Mouse (Mus musculus) kidney, embryonic 14.5 days (tissue): ENCODE measurements at regions not wholly inside any gene's neighbourhood (a gene's known extent, or its start where the extent isn't known, plus 50 kb on each side); places are given as distances from the start of the nearest gene placed in this dataset.

Experiments
- ATAC-seq: fragments of 200-750 bp; cut with Nextera tagmentation; 2 replicates; pipeline ENCODE4 v1.8.0; 2017; ENCODE audit warnings: moderate number of reproducible peaks, mild to moderate bottlenecking, moderate TSS enrichment, moderate library complexity; ENCODE audit not compliant: low FRiP score, low TSS enrichment
- H3K27ac ChIP-seq: fragments of 300-500 bp; sonication (generic); 2 replicates; pipeline ENCODE4 v1.5.1; 2014; ENCODE audit warnings: low read depth, mild to moderate bottlenecking, low read length, moderate library complexity, mixed read lengths
- H3K27me3 ChIP-seq: fragments of 300-500 bp; sonication (generic); 2 replicates; pipeline ENCODE4 v1.6.1; 2014; ENCODE audit warnings: mild to moderate bottlenecking, low read length; ENCODE audit not compliant: control insufficient read depth, insufficient read depth
- H3K36me3 ChIP-seq: fragments of 300-500 bp; sonication (generic); 2 replicates; pipeline ENCODE4 v1.6.1; 2014; ENCODE audit warnings: low read length, mixed read lengths; ENCODE audit not compliant: control insufficient read depth, insufficient read depth
- H3K4me1 ChIP-seq: fragments of 300-500 bp; sonication (generic); 2 replicates; pipeline ENCODE4 v1.6.1; 2014; ENCODE audit warnings: low read length, mixed read lengths; ENCODE audit not compliant: control insufficient read depth, insufficient read depth
- H3K4me2 ChIP-seq: fragments of 300-500 bp; sonication (generic); replicated peaks from 2 replicates; pipeline ENCODE4 v1.6.1; 2014; ENCODE audit warnings: low read depth, mild to moderate bottlenecking, low read length
- H3K4me3 ChIP-seq: fragments of 300-500 bp; sonication (generic); 2 replicates; pipeline ENCODE4 v1.5.1; 2014; ENCODE audit warnings: mild to moderate bottlenecking, low read length
- H3K9ac ChIP-seq: fragments of 300-500 bp; sonication (generic); 2 replicates; pipeline ENCODE4 v1.6.1; 2014; ENCODE audit warnings: low read depth, mild to moderate bottlenecking, low read length, moderate library complexity
- H3K9me3 ChIP-seq: fragments of 300-500 bp; sonication (generic); 2 replicates; pipeline ENCODE4 v1.6.1; 2016; ENCODE audit warnings: low read length; ENCODE audit not compliant: control insufficient read depth
- WGBS: fragments of 180-500 bp; shearing (Covaris S2); extraction: QIAGEN DNeasy Blood & Tissue Kit; methylation state at CpG from one replicate; pipeline ENCODE4 v1.1.7; 2014; 5-methylcytosine and 5-hydroxymethylcytosine counted together

DNA sequence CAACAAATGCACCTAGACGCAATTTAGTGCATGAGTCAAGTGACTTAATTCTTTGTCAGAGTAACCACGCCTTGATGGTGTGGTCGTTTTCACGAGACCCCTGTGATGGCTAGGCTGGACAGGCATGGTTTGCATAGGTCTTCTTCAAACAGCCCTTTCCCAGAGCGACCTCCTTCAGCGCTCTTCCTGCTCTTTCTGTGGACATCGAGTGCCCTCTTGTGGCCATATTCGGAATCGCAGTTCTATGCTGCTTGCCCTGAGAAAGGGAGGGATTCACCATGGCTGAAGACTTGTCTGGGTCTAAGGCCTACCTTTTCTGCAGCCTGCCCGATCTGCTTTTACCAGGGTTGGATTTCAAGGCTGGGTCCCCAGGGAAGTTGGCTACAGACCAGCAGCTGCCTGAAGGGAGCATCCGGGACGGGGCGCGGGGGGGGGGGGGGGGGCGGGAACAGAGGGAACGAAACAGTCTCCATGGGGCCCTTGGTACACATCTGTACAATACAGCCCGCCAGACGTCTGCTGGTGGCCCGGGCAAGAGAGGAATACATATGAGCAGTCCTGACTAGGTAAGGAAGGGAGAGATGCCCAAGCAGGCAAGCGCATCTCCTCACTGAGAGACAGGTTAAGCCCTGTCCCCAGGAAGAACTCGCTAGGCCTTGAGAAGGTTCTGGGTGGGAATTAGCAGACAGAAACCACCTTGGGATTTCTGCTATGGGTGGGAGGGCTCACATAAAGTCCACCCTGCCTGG is 415.6 kb downstream of the Zfp536 start:
- H3K4me1 ChIP-seq: peaks cover 5% of the 10 kb centered on the region; the same call in 1 of the 2 replicates
- H3K4me2 ChIP-seq: no peak overlapping the region
- no peak overlapping the region for H3K4me3 ChIP-seq
- no peaks in the 10 kb centered on the region; the same call in 1 of the 2 replicates for H3K27me3 ChIP-seq
- WGBS: 24% methylated on average over 20 of the region's 21 CpGs
- peak; percentile 41; the same call in 1 of the 2 replicates for ATAC-seq
- no peaks in the 10 kb centered on the region for H3K36me3 ChIP-seq
- H3K9me3 ChIP-seq: no peaks in the 10 kb centered on the region
- no peak overlapping the region for H3K27ac ChIP-seq
- 0 out of 2 replicates have a peak overlapping the region, but pooled peaks have one; percentile 19 for H3K9ac ChIP-seq

DNA sequence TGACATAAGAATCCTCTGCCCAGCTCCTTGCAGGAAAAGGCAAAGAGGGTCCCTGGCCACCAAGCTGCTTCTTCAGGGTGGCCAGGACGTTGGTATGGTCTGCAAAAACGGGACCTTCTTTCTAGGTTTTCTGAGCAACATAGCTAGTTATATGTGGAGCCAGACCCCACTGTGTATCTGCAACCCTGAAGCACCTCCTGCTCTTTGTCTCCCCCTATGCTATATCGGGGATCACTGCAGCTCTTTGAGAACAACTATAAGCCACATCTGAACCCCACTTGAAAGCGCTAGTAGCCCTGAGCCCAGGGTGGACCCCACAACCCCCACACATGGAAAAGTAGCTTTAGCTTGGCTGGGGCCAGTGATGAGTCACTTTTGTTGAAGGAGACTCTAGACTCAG is 414.9 kb downstream of the Zfp536 start:
- H3K4me3 ChIP-seq: no peak overlapping the region
- H3K36me3 ChIP-seq: no peaks in the 10 kb centered on the region
- 62% methylated on average over 4 of the region's 4 CpGs for WGBS
- no peaks in the 10 kb centered on the region; the same call in 1 of the 2 replicates for H3K27me3 ChIP-seq
- no peak for ATAC-seq
- no peak overlapping the region for H3K27ac ChIP-seq
- H3K9ac ChIP-seq: no peak overlapping the region
- H3K4me1 ChIP-seq: peaks cover 5% of the 10 kb centered on the region; the same call in 1 of the 2 replicates
- no peaks in the 10 kb centered on the region for H3K9me3 ChIP-seq
- no peak overlapping the region for H3K4me2 ChIP-seq

DNA sequence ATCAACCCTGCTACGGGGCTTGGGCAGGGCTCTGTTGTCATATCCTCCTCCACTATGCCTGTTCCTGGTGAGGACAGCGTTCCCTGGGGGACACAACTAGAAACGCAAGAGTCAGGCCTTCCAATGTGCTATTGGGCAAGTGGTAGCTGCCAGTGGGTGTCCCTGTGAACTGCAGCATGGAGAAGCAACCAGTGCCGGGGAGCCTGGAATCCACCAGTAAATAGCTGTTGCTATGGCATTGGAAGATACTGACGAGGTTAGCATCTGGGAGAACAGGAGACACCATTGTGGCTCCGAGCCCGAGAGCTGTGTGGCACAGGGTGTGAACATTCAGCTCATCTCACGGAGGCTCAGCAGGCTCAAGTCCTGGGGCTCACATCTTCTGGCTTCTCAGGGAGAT is 414.0 kb downstream of the Zfp536 start:
- Histone ChIP-seq H3K9me3 (no peaks in the 10 kb centered on the region), H3K27me3 (no peaks in the 10 kb centered on the region; the same call in 1 of the 2 replicates), H3K4me3 (no peak overlapping the region), H3K27ac (no peak overlapping the region), H3K36me3 (no peaks in the 10 kb centered on the region), H3K9ac (no peak overlapping the region), H3K4me1 (peaks cover 10% of the 10 kb centered on the region), H3K4me2 (no peak overlapping the region)
- 84% methylated on average over 8 of the region's 8 CpGs for WGBS
- no peak for ATAC-seq

DNA sequence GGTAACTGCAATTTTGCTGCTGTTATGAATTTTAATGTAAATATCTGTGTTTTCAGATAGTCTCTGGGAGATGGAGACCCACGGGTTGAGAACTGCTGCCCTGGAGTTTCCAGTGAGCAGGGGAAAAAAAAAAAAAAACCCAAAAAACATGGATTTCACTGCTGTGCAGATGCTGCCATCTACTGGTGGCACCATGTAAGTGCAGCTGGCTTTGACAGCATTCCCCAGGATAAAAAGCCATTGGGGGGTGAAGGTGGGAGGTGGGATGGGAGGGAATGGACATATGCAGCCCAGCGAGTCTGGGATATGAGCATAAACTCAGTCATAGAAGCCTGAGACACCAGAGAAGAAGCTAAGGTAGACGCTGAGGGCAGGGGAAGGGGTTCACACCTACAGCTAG is 413.3 kb downstream of the Zfp536 start:
- H3K4me2 ChIP-seq: no peak overlapping the region
- H3K4me1 ChIP-seq: peaks cover 10% of the 10 kb centered on the region
- ATAC-seq: no peak
- H3K9ac ChIP-seq: no peak overlapping the region
- no peaks in the 10 kb centered on the region for H3K9me3 ChIP-seq
- no peaks in the 10 kb centered on the region; the same call in 1 of the 2 replicates for H3K27me3 ChIP-seq
- no peaks in the 10 kb centered on the region for H3K36me3 ChIP-seq
- WGBS: 14% methylated on average over 3 of the region's 3 CpGs
- H3K4me3 ChIP-seq: no peak overlapping the region
- H3K27ac ChIP-seq: no peak overlapping the region

DNA sequence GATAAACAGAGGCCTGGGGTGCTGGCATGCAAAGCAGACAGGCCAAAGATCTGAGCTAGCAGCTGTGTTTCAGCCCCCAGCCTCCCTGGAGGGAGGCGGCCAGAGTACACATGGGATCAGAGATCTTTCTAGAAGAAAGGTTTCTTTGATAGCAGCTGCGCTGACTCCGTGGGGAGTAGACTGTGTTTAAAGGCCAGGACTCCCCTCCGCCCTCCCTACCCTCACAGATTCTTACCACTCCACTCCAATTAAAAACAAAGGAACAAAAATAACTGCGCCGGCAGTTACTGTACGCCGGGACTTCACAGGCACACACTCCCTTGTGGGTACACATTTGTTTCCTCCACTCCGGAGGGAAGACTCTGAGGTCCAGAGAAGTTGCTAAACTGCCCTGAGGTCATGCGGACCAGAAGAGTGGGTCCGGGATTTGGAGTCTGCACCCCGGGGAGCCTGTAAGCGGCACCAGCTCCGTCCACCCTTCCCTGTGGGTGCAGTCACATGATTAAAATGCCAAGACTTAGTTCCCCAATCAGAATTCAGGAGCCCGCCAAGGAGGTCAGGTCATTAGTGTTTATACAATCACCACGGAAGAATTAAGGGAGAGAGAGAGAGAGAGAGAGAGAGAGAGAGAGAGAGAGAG is 411.5 kb downstream of the Zfp536 start:
- Histone ChIP-seq H3K27ac (peak overlapping the region; percentile 67), H3K4me3 (peak overlapping the region; percentile 34), H3K4me1 (peaks cover 10% of the 10 kb centered on the region), H3K27me3 (no peaks in the 10 kb centered on the region; the same call in 1 of the 2 replicates), H3K9ac (peak overlapping the region; percentile 37), H3K9me3 (no peaks in the 10 kb centered on the region), H3K36me3 (no peaks in the 10 kb centered on the region), H3K4me2 (peak overlapping the region; percentile 61)
- 4% methylated on average over 16 of the region's 16 CpGs for WGBS
- ATAC-seq: peak; percentile 18; the same call in 1 of the 2 replicates

DNA sequence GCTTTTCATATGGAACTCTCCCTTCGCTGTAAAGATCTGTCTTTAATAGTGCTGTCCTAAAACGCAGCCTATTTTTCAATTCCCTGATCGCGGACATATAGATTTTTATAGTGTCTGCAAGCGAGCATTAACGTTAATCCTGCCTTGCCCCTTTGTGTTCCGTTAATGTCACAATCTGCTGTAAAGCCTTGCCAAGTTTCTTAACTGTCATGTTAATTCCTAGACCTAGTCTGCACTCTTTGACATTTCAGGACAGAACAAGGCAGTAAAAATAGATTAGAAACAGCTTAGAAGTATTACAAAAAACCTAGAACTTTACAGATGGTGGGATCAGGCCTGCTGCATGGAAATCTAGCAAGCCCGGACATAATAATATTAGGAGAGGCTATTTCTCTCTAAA is 410.6 kb downstream of the Zfp536 start:
- Histone ChIP-seq H3K9ac (no peak overlapping the region), H3K36me3 (no peaks in the 10 kb centered on the region), H3K27ac (peak overlapping the region; percentile 4; the same call in 1 of the 2 replicates), H3K4me1 (peaks cover 10% of the 10 kb centered on the region), H3K4me3 (no peak overlapping the region), H3K9me3 (no peaks in the 10 kb centered on the region), H3K27me3 (no peaks in the 10 kb centered on the region; the same call in 1 of the 2 replicates), H3K4me2 (peak overlapping the region; percentile 61)
- ATAC-seq: no peak
- 30% methylated on average over 8 of the region's 8 CpGs for WGBS

DNA sequence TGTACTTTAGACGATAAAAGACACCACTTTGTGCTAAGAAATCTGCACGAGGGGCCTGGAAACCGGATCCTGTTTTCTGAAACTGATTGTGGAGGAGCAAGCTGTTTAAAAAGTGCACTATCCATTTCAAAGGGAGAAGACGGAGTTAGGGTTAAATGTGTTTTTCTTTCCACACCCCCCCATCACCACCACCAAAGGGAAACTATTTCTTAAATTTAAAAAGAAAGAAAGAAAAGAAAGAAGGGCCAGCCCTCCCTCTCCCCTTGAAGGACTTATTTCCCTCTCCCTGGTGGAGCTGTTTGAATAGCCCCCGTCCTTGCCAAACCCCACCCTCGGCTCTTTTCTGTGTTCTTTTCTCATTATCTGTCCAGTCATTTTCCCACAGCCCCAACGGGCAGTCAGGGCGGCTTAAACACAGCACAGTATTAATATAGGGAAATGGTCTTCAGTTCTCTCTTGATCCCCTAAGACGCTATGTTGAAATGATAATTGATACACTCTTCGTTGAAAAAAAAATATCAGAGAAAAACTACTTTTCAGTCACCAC is 409.7 kb downstream of the Zfp536 start:
- no peaks in the 10 kb centered on the region for H3K9me3 ChIP-seq
- H3K4me1 ChIP-seq: peaks cover 10% of the 10 kb centered on the region
- 15% methylated on average over 10 of the region's 10 CpGs for WGBS
- H3K9ac ChIP-seq: no peak overlapping the region
- H3K27ac ChIP-seq: peak overlapping the region; percentile 3; the same call in 1 of the 2 replicates
- no peak overlapping the region for H3K4me2 ChIP-seq
- no peaks in the 10 kb centered on the region; the same call in 1 of the 2 replicates for H3K27me3 ChIP-seq
- no peak overlapping the region for H3K4me3 ChIP-seq
- ATAC-seq: no peak
- no peaks in the 10 kb centered on the region for H3K36me3 ChIP-seq

DNA sequence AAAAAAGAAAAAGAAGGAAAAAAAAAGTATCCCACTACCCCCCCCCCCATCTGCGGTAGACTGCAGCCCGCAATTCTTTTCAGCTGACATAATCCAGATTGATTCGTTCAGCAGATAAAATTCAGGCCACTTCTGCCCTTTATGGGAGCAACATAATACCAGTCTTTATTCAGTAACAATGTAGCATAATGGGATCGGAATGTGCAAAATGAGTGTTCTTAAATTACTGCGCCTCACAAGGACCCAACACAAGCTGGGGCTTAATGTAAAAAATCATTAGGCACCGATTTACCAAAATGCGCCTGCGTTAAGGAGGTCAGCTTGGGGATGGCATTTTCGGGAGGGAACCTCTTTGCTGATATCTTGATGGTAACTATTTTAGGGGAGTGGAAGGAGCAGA is 409.2 kb downstream of the Zfp536 start:
- Histone ChIP-seq H3K4me3 (no peak overlapping the region), H3K36me3 (no peaks in the 10 kb centered on the region), H3K9me3 (no peaks in the 10 kb centered on the region), H3K27ac (no peak overlapping the region), H3K27me3 (no peaks in the 10 kb centered on the region; the same call in 1 of the 2 replicates), H3K4me1 (peaks cover 10% of the 10 kb centered on the region), H3K4me2 (no peak overlapping the region), H3K9ac (no peak overlapping the region)
- WGBS: 31% methylated on average over 9 of the region's 9 CpGs
- no peak for ATAC-seq

DNA sequence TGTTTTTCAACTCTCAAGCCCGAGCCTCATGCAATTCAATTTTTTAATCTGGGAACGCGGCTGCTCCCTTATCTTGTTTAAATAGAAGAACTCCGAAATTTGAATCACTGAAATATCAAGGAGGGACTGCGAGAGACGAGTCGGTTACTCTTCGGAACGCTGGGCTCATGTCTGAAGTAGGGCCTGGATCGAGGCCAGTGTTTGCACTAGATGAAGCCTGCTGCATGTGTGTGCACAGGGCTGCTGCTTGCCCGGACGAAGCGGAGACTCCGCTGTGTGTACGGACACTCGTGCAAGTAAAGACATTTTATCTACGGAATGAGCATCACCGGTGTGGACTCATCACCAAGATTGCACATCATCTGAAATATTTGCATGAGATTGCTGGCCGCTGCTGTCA is 407.4 kb downstream of the Zfp536 start:
- no peak overlapping the region for H3K4me3 ChIP-seq
- no peaks in the 10 kb centered on the region; the same call in 1 of the 2 replicates for H3K27me3 ChIP-seq
- no peaks in the 10 kb centered on the region for H3K9me3 ChIP-seq
- no peak overlapping the region for H3K27ac ChIP-seq
- H3K36me3 ChIP-seq: no peaks in the 10 kb centered on the region
- no peak for ATAC-seq
- no peak overlapping the region for H3K9ac ChIP-seq
- peaks cover 10% of the 10 kb centered on the region for H3K4me1 ChIP-seq
- WGBS: 86% methylated on average over 19 of the region's 19 CpGs
- H3K4me2 ChIP-seq: no peak overlapping the region
